Mouse (Mus musculus): ENCODE data around the gene Ppm1k.
"Not testable (repeated sequence)": the region's sequence is repeated elsewhere in the genome, so short reads cannot be mapped to it uniquely, and the experiment has no call there.

Gene Ppm1k

GRCm38 (mm10) chr6:57531441-57531840 lies 3.8 kb downstream of the Ppm1k start:
- no peak for DNase-seq

- no peak for DNase-seq
Measured at GRCm38 (mm10) chr6:57531011-57531410, 4.3 kb downstream of the Ppm1k start.

- DNase-seq, result no peak
Measured at GRCm38 (mm10) chr6:57529336-57529845, 5.9 kb downstream of the Ppm1k start.

- no peak for DNase-seq
Measured at GRCm38 (mm10) chr6:57526933-57527332, 8.3 kb downstream of the Ppm1k start.

- peak in 1 of 2 experiments; percentile 18 for DNase-seq
Measured at GRCm38 (mm10) chr6:57524742-57525141, 10.5 kb downstream of the Ppm1k start.

- no peak for DNase-seq
Measured at GRCm38 (mm10) chr6:57520749-57521652, 14.3 kb downstream of the Ppm1k start.

- DNase-seq, result no peak
Measured at GRCm38 (mm10) chr6:57514035-57514374, 21.3 kb downstream of the Ppm1k start.

- DNase-seq, result no peak
Measured at GRCm38 (mm10) chr6:57513351-57514034, 21.8 kb downstream of the Ppm1k start.

GRCm38 (mm10) chr6:57511899-57512298 lies 23.4 kb downstream of the Ppm1k start:
- no peak for DNase-seq

- DNase-seq, result no peak
Measured at GRCm38 (mm10) chr6:57503662-57504379, 31.4 kb downstream of the Ppm1k start.

- no peak for DNase-seq
Measured at GRCm38 (mm10) chr6:57499209-57499608, 36.1 kb downstream of the Ppm1k start.

- not testable (repeated sequence) for DNase-seq
Measured at GRCm38 (mm10) chr6:57468161-57468560, 67.1 kb downstream of the Ppm1k start.
